Mouse (Mus musculus) lung, postnatal 36 days (tissue): Measurements from ENCODE around the gene Ugt1a7c.
"Not testable (repeated sequence)": the region's sequence is repeated elsewhere in the genome, so short reads cannot be mapped to it uniquely, and the experiment has no call there.

Experiments used
- DNase-seq: peaks from one replicate; pipeline ENCODE4 v3.0.0; 2022; ENCODE audit warnings: mixed read lengths

The Ugt1a7c gene

GRCm38 (mm10) chr1:88121521-88121920 is 26.7 kb downstream of the Ugt1a7c start:
- DNase-seq = peak; percentile 80

- DNase-seq = peak; percentile 23
Observed at GRCm38 (mm10) chr1:88125827-88126360, 31.0 kb downstream of the Ugt1a7c start.

GRCm38 (mm10) chr1:88129091-88129490 is 34.2 kb downstream of the Ugt1a7c start:
- DNase-seq = not testable (repeated sequence)

- DNase-seq = not testable (repeated sequence)
Observed at GRCm38 (mm10) chr1:88130223-88130622, 35.4 kb downstream of the Ugt1a7c start.

- no peak for DNase-seq
Observed at GRCm38 (mm10) chr1:88133908-88134456, 39.1 kb downstream of the Ugt1a7c start.

- peak; percentile 80 for DNase-seq
Observed at GRCm38 (mm10) chr1:88134457-88135011, 39.7 kb downstream of the Ugt1a7c start, which contains the start of gene Ugt1a6a. Gene Ugt1a6a, plus strand, starts transcription at chr1:88134809.

- DNase-seq = peak; percentile 51
Observed at GRCm38 (mm10) chr1:88135229-88135904, 40.5 kb downstream of the Ugt1a7c start.

- DNase-seq = peak; percentile 31
Observed at GRCm38 (mm10) chr1:88136646-88137045, 41.8 kb downstream of the Ugt1a7c start.

GRCm38 (mm10) chr1:88137264-88137663 is 42.4 kb downstream of the Ugt1a7c start:
- no peak for DNase-seq

- DNase-seq = no peak
Observed at GRCm38 (mm10) chr1:88138145-88138544, 43.3 kb downstream of the Ugt1a7c start.

GRCm38 (mm10) chr1:88140492-88140891 is 45.6 kb downstream of the Ugt1a7c start:
- DNase-seq = peak; percentile 53

- peak; percentile 69 for DNase-seq
Observed at GRCm38 (mm10) chr1:88143966-88144675, 49.3 kb downstream of the Ugt1a7c start.

GRCm38 (mm10) chr1:88145278-88145677 is 50.4 kb downstream of the Ugt1a7c start:
- DNase-seq = peak; percentile 69

- not testable (repeated sequence) for DNase-seq
Observed at GRCm38 (mm10) chr1:88150133-88150532, 55.3 kb downstream of the Ugt1a7c start.

- no peak for DNase-seq
Observed at GRCm38 (mm10) chr1:88158430-88158829, 63.6 kb downstream of the Ugt1a7c start.

- DNase-seq = no peak
Observed at GRCm38 (mm10) chr1:88165711-88166110, 70.8 kb downstream of the Ugt1a7c start, which contains the start of gene Ugt1a5. Gene Ugt1a5, plus strand, starts transcription at chr1:88166012.

- not testable (repeated sequence) for DNase-seq
Observed at GRCm38 (mm10) chr1:88172190-88172589, 77.3 kb downstream of the Ugt1a7c start.

- no peak for DNase-seq
Observed at GRCm38 (mm10) chr1:88179657-88180056, 84.8 kb downstream of the Ugt1a7c start.

GRCm38 (mm10) chr1:88186325-88186935 is 91.6 kb downstream of the Ugt1a7c start:
- DNase-seq = no peak

- no peak for DNase-seq
Observed at GRCm38 (mm10) chr1:88192136-88192535, 97.3 kb downstream of the Ugt1a7c start.

GRCm38 (mm10) chr1:88195687-88196086 is 100.8 kb downstream of the Ugt1a7c start:
- DNase-seq = no peak

GRCm38 (mm10) chr1:88197443-88197842 is 102.6 kb downstream of the Ugt1a7c start:
- no peak for DNase-seq

GRCm38 (mm10) chr1:88199996-88200395 is 105.1 kb downstream of the Ugt1a7c start:
- DNase-seq = no peak
